Mouse (Mus musculus): ENCODE measurements around the gene Rufy1. TPM values are rescaled to one million over a fixed set of nuclear protein-coding genes. Genes with fewer than 3 reads are reported as not detected.
"Not testable (repeated sequence)": the region's sequence is repeated elsewhere in the genome, so short reads cannot be mapped to it uniquely, and the experiment has no call there.

Gene Rufy1
- polyA plus RNA-seq, 1 experiment from 2014 or later, result 22.5 TPM

DNA sequence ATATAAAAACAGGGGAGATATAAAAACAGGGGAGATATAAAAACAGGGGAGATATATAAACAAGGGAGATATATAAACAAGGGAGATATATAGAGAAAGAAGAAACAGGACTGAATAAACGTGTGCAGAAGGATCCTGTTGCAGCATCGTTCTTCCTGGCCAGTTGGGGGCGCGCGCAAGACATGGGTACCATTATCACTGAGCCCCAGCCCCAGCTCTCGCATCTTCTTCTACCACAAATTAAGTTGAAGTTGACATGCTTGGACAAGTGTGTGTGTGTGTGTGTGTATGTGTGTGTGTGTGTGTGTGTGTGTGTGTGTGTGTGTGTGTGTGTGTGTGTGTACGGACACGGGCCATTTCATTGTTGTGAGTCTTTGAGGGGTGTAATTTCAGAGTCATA is 17.2 kb upstream of the Rufy1 start:
- DNase-seq (ENCODE audit: low spot score); H3K9me3 ChIP-seq (replicated peaks); H3K36me3 ChIP-seq; H3K4me3 ChIP-seq; H3K4me1 ChIP-seq; H3K27ac ChIP-seq; H3K27me3 ChIP-seq (ENCODE audit: low read depth, poor library complexity, severe bottlenecking): not testable (repeated sequence)
- WGBS, result 49% methylated on average over 8 of the region's 8 CpGs

- Histone ChIP-seq H3K9me3 (replicated peaks) (no peaks in the 10 kb centered on the region), H3K27ac (no peak overlapping the region), H3K4me3 (no peak overlapping the region), H3K27me3 (ENCODE audit: low read depth, poor library complexity, severe bottlenecking) (no peaks in the 10 kb centered on the region), H3K36me3 (no peaks in the 10 kb centered on the region), H3K4me1 (no peaks in the 10 kb centered on the region)
- no peak for DNase-seq (ENCODE audit: low spot score)
- WGBS, result 77% methylated on average over 5 of the region's 5 CpGs
Measured at GRCm38 (mm10) chr11:50443259-50444065, 12.5 kb upstream of the Rufy1 start.

- DNase-seq (ENCODE audit: low spot score), result no peak
- 76% methylated on average over 9 of the region's 9 CpGs for WGBS
Measured at GRCm38 (mm10) chr11:50441637-50442036, 10.7 kb upstream of the Rufy1 start.

DNA sequence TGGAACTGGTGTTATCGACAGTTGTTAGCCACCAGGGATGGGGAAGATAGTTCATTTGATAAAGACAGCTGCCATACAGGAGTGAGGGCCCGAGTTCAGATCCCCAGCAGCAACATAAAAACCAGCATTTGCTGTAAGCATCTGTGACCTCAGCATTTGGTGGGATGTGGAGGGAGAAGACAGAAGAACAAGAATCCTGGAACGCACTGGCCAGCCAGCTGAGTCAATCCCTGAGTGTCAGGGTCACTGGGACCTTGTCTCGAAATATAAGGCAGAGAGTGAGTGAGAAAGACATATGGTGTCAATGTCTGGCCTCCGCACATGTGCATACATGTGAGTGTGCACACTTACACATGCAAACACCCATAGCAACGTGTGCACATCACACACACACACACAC is 9.8 kb upstream of the Rufy1 start:
- H3K27me3 ChIP-seq (ENCODE audit: low read depth, poor library complexity, severe bottlenecking), result no peaks in the 10 kb centered on the region
- 80% methylated on average over 6 of the region's 6 CpGs for WGBS
- DNase-seq (ENCODE audit: low spot score), result no peak
- no peaks in the 10 kb centered on the region for H3K4me1 ChIP-seq
- H3K36me3 ChIP-seq, result no peaks in the 10 kb centered on the region
- no peak overlapping the region for H3K4me3 ChIP-seq
- no peak overlapping the region for H3K27ac ChIP-seq
- H3K9me3 ChIP-seq (replicated peaks), result no peaks in the 10 kb centered on the region

More at GRCm38 (mm10) chr11:50441637-50442036, 10.7 kb upstream of the Rufy1 start:
- no peaks in the 10 kb centered on the region for H3K9me3 ChIP-seq (replicated peaks)
- no peaks in the 10 kb centered on the region for H3K27me3 ChIP-seq (ENCODE audit: low read depth, poor library complexity, severe bottlenecking)
- no peaks in the 10 kb centered on the region for H3K4me1 ChIP-seq
- no peak overlapping the region for H3K27ac ChIP-seq
- H3K4me3 ChIP-seq, result no peak overlapping the region
- no peaks in the 10 kb centered on the region for H3K36me3 ChIP-seq

- 65% methylated on average over 8 of the region's 8 CpGs for WGBS
Measured at GRCm38 (mm10) chr11:50439857-50440256, 8.9 kb upstream of the Rufy1 start.

GRCm38 (mm10) chr11:50432896-50433295 is 2.0 kb upstream of the Rufy1 start:
- no peaks in the 10 kb centered on the region for H3K9me3 ChIP-seq (replicated peaks)
- no peak overlapping the region for H3K4me3 ChIP-seq
- H3K36me3 ChIP-seq, result no peaks in the 10 kb centered on the region
- peaks cover 15% of the 10 kb centered on the region for H3K4me1 ChIP-seq
- WGBS, result 88% methylated on average over 5 of the region's 5 CpGs
- no peak for DNase-seq (ENCODE audit: low spot score)
- no peak overlapping the region for H3K27ac ChIP-seq
- H3K27me3 ChIP-seq (ENCODE audit: low read depth, poor library complexity, severe bottlenecking), result no peaks in the 10 kb centered on the region; the same call in 1 of the 2 replicates

More at GRCm38 (mm10) chr11:50439857-50440256, 8.9 kb upstream of the Rufy1 start:
- Histone ChIP-seq H3K27ac (no peak overlapping the region), H3K4me3 (no peak overlapping the region), H3K4me1 (no peaks in the 10 kb centered on the region), H3K36me3 (no peaks in the 10 kb centered on the region), H3K27me3 (ENCODE audit: low read depth, poor library complexity, severe bottlenecking) (no peaks in the 10 kb centered on the region), H3K9me3 (replicated peaks) (no peaks in the 10 kb centered on the region)
- no peak for DNase-seq (ENCODE audit: low spot score)

DNA sequence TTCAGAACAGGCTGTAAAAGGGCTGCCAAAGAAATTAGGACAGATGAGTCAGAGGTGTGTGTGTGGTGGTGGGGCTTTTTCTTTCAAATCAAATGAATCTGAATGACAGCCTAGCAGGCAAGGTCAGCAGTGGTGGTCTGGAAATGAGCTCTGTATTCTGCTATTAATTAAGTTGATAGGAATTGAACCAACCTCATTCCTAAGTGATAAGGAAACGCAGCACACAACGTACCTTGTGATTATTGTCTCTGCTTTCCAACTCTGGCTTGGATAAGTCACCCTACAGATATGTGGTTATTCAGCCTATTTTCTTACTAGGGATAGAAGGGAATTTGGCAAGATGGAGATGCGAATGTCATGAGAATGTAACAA is 1.1 kb upstream of the Rufy1 start:
- WGBS, result 87% methylated on average over 3 of the region's 3 CpGs
- DNase-seq (ENCODE audit: low spot score), result no peak

GRCm38 (mm10) chr11:50431134-50432068 is 476 bp upstream of the Rufy1 start:
- peak; percentile 45 for DNase-seq (ENCODE audit: low spot score)
- Histone ChIP-seq H3K4me3 (peak overlapping the region; percentile 84), H3K27ac (peak overlapping the region; percentile 99), H3K4me1 (peaks cover 15% of the 10 kb centered on the region), H3K9me3 (replicated peaks) (no peaks in the 10 kb centered on the region), H3K36me3 (no peaks in the 10 kb centered on the region), H3K27me3 (ENCODE audit: low read depth, poor library complexity, severe bottlenecking) (no peaks in the 10 kb centered on the region; the same call in 1 of the 2 replicates)
- WGBS, result 29% methylated on average over 32 of the region's 32 CpGs

More for the DNA sequence above, 1.1 kb upstream of the Rufy1 start:
- Histone ChIP-seq H3K36me3 (no peaks in the 10 kb centered on the region), H3K27ac (no peak overlapping the region), H3K4me3 (no peak overlapping the region), H3K9me3 (replicated peaks) (no peaks in the 10 kb centered on the region), H3K27me3 (ENCODE audit: low read depth, poor library complexity, severe bottlenecking) (no peaks in the 10 kb centered on the region; the same call in 1 of the 2 replicates), H3K4me1 (peaks cover 15% of the 10 kb centered on the region)

DNA sequence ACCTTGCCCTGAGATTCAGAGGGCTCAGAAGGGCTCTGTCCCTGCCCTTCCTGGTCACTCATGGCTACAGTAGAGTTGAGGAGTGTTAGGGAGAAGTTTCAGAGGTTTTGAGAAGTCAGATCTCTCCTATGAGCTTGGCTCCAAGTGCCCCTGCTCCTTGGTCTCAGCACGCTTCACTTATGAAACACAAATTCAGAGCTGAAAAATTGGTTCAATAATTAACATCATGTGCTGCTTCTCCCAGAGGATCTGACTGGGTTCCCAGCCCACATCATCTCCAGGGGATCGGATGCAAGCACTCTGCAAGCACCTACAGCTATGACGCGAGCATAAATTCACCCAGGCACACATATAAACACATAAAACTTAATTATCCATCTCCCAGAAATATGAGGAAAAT is 4.9 kb downstream of the Rufy1 start:
- Histone ChIP-seq H3K4me1 (peaks cover 13% of the 10 kb centered on the region), H3K9me3 (replicated peaks) (no peaks in the 10 kb centered on the region), H3K36me3 (no peaks in the 10 kb centered on the region), H3K27ac (no peak overlapping the region), H3K4me3 (no peak overlapping the region), H3K27me3 (ENCODE audit: low read depth, poor library complexity, severe bottlenecking) (no peaks in the 10 kb centered on the region; the same call in 1 of the 2 replicates)
- 93% methylated on average over 4 of the region's 4 CpGs for WGBS
- no peak for DNase-seq (ENCODE audit: low spot score)

GRCm38 (mm10) chr11:50421934-50422780 is 8.8 kb downstream of the Rufy1 start:
- 22% methylated on average over 22 of the region's 22 CpGs for WGBS
- DNase-seq (ENCODE audit: low spot score), result peak; percentile 94
- H3K36me3 ChIP-seq, result peaks cover 25% of the 10 kb centered on the region
- H3K9me3 ChIP-seq (replicated peaks), result no peaks in the 10 kb centered on the region
- no peaks in the 10 kb centered on the region for H3K27me3 ChIP-seq (ENCODE audit: low read depth, poor library complexity, severe bottlenecking)
- peak overlapping the region; percentile 82 for H3K27ac ChIP-seq
- H3K4me1 ChIP-seq, result peaks cover 7% of the 10 kb centered on the region
- H3K4me3 ChIP-seq, result peak overlapping the region; percentile 61

DNA sequence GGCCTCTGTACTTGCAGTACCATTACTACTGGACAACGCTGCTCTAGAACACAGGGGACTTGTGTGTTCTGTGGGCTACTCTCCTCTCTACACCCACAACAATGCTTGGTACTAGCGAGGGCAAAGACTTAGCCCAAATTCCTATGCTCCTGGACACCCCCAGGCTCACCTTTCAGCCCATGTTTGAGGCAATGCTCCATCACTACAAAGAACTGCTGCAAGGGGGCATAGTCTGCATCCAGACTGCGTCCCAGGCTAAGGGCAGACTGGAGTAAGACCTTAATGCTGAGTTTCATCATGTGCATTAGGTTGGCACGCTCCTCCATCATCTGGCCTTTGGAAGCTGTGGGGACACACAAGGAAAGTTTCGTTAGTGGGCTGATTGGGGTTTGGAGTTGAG is 9.5 kb downstream of the Rufy1 start:
- Histone ChIP-seq H3K36me3 (peaks cover 32% of the 10 kb centered on the region), H3K4me3 (peak overlapping the region; percentile 61), H3K27me3 (ENCODE audit: low read depth, poor library complexity, severe bottlenecking) (no peaks in the 10 kb centered on the region), H3K4me1 (peaks cover 7% of the 10 kb centered on the region), H3K27ac (peak overlapping the region; percentile 82), H3K9me3 (replicated peaks) (no peaks in the 10 kb centered on the region)
- WGBS, result 46% methylated on average over 5 of the region's 5 CpGs
- no peak for DNase-seq (ENCODE audit: low spot score)

- Histone ChIP-seq H3K4me3 (no peak overlapping the region), H3K36me3 (peaks cover 62% of the 10 kb centered on the region), H3K4me1 (peaks cover 7% of the 10 kb centered on the region), H3K27ac (no peak overlapping the region), H3K27me3 (ENCODE audit: low read depth, poor library complexity, severe bottlenecking) (no peaks in the 10 kb centered on the region), H3K9me3 (replicated peaks) (no peaks in the 10 kb centered on the region)
- no peak for DNase-seq (ENCODE audit: low spot score)
- WGBS, result 84% methylated on average over 2 of the region's 2 CpGs
Measured at GRCm38 (mm10) chr11:50417856-50418255, 13.1 kb downstream of the Rufy1 start.

All from limb, embryonic 10.5 days (tissue).